Mouse (Mus musculus): ENCODE results near the gene Swi5.

DNA sequence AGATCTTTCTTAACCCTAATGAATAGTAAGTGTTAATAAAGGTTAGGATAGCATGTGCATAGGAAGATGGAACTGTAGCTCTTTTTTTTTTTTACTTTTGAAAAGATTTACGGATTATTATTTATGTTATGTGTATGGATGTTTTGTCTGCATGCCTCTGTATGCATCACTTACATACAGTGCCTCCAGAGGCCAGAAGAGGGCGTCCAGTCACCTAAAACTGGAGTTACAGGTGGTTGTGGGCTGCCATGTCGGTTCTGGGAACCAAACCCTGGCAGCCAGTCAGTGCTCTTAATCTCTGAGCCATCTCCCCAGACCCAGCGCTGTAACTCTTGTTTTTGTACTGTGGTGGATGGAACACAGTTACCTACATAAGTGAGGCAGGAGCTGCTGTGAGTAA is 36.4 kb upstream of the Swi5 start:
- TF ChIP-seq POLR2A (IDR thresholded peaks at IDR 0.05; ENCODE audit: insufficient read depth, low read depth, low read length) (no peak), CTCF (IDR thresholded peaks at IDR 0.05; ENCODE audit: insufficient read depth, low read depth, low read length) (0 out of 2 replicates have a peak, but pooled peaks have one; percentile 13)
